Mouse (Mus musculus): ENCODE results near the gene Ubl4b. TPM values are rescaled to one million over a fixed set of nuclear protein-coding genes. Genes with fewer than 3 reads are reported as not detected.
A peak's percentile ranks its signal among the peaks of the same experiment; 100 is the strongest.

Ubl4b gene
- total RNA-seq, 2 experiments from 2014 or later = not detected

DNA sequence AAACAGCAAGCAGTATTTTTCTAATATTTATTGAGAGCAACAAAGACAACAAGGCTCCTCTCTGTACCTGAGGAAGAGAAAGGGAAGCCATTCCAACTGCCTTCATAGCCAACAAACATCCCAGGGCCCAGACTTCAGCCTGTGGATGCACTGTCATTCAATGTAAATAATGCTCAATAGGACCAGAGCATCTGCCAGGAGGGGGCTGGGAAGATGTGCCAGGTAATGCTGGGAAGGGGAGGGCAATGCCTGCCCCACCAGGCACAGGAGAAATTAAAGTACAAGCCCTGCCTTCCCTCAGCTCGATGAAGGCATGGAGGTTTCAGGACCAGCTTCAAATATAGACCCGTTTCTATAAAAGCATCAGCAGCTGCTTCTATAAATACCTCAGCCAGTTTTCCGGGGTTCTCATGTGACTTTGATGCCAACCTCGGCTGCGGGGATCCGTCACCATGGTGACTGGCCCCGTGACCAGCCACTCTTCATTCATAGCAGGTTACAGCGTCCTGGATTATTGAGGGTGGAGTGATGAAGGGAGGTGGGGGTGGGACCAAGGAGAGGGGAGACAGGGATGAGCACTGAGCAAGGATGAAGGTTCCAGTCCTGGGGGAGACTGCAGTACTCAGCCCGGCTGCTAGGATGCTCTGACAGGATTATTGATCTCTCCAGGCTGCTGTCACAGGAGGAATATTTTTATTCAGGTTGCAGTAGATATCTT, 26.3 kb downstream of the Ubl4b start:
- no peak for ATAC-seq (replicated peaks; ENCODE audit: poor library complexity)

DNA sequence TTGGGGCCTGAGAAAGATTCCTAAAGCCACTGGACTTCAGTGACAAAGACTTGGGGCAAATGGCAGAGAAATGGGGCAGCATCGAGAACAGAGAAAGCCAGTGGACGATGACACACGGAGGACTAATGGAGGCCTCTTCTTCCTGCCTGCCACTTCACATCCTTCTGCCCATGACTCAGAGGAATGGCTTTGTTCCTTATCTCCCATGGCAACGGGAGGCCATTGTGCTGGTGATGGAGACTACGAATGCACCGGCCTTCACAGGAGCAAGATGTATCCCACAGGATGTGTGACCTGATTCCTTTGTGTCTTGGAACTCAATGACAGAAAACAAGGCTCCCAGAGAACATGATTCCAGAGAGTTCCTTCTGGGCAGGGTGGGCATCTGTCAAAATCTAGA, 30.3 kb downstream of the Ubl4b start:
- ATAC-seq (replicated peaks; ENCODE audit: poor library complexity) = no peak

DNA sequence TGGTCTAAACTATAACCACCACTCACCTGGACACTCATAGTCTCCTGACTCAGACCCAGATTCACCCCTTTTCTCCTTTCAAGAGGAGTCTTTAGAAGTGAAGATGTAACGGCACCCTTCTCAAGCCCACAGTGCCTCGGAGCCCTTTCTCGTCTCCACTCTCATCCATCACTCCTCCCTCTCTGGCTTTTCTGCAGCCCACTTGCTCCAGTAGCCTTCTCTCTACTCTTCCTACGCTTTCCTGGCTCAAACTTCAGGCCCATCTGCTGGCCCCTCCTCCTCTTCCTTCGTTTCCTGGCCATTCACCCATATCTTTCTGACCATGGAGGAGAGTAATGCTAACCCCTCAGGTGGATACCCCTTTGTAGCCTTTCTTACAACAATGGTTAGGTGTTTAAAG, 33.9 kb downstream of the Ubl4b start:
- ATAC-seq (replicated peaks; ENCODE audit: poor library complexity) = no peak

DNA sequence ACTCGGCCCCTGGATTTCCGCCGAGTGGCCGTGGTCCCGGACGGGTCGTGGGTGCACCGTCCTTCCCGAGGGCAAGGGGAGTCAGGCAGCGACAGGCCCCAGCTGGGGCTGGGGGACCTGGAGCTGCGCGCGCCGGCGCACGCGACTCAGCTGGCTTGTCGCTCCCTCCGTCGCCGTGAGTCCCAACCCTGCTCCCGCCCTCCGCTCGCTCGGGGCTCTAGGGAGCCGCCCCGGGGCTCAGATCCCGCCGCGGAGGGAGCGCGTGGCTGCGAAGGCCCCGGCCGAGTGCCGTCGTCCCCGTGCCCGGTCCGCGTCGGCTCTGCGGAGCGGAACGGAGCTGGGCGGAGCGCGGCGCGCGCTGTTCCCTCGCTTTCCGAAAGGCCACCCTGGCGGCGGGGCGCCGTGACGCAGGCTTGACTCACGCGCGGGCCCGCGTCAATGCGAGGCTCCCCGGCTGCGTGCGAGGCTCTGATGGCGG, 37.2 kb downstream of the Ubl4b start, which contains the start of gene Slc6a17:
Gene Slc6a17 (minus strand): TSS at position 388 of the 478 bp plus-strand sequence.
- peak; percentile 54 for ATAC-seq (replicated peaks; ENCODE audit: poor library complexity)

DNA sequence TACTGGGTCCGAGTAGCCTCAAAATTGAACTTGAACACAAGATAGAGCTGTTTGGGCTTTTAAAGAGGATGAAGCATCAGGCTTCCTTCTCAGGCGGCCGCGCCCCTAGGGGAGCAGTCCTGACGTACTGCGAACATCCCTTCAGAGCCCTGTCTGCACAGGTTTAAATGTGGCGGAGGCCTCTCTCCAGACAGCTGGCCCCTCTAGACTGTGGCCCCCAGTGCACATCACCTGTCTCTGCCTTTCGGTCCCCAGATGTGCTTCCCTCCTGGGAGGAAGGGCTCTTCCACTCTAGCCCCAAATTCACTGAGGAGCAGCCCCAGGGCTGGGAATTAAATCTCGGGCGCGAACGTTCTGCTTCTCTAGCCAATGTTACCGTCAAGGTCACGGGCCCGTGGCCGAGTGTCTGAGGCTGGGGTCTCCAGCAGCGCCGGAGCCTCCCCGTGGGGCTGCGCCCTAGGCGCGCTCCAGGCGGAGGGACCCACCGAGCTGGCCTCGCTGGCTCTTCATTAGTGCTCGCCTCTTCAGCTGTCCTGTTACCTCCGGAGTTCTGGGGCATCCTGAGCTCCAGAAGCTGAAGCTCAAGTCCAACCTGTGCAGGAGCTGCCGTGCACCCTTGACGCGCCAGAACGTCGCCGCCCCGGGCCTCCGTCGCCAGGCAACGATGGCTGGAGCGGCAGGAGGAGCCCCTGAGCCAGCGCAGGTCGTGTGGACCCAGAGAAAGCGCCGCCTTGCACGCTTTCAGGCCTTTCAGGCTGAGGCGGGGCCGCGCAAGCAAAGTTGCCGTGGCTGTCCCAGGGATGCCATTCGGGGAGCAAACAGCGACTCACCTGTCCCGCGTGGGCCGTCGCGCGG, 37.9 kb downstream of the Ubl4b start:
- ATAC-seq (replicated peaks; ENCODE audit: poor library complexity) = no peak

DNA sequence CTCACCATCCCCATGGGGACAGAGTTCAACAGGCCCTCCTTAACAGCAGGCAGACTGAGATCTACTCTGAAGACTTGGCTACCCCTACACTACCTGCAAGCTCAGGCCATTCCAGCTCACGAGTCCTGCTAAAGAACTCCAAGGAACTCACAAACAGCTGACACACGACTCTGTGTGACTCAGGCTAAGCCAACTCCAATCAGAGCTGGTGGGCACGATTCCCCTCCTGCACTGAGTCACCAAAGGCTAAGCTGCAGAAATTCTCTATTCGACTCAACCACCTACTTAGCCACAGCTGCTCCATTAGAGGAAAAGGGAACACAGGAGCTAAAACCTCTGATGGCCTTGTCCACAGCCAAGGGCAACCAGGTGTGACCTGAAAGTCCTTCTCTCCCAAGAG, 38.9 kb downstream of the Ubl4b start:
- ATAC-seq (replicated peaks; ENCODE audit: poor library complexity) = no peak

DNA sequence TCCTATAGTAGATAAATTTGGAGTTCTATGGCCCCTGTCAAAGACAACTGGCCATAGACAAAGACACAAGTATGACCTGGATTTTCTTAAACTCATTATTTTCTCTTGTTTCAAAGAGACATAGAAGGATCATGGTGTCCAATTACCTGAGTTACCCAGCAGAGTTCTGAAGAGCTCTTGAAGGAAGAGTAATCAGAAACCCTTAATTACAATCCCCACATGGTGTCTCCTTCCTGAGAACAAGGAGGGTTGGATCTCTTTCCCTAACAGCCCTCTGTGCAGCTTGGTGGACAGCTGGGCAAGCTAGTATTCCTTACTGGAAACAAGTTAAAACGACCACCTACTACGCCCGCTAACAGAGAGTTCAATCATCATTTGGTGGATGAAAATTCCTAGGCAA, 43.5 kb downstream of the Ubl4b start:
- no peak for ATAC-seq (replicated peaks; ENCODE audit: poor library complexity)

DNA sequence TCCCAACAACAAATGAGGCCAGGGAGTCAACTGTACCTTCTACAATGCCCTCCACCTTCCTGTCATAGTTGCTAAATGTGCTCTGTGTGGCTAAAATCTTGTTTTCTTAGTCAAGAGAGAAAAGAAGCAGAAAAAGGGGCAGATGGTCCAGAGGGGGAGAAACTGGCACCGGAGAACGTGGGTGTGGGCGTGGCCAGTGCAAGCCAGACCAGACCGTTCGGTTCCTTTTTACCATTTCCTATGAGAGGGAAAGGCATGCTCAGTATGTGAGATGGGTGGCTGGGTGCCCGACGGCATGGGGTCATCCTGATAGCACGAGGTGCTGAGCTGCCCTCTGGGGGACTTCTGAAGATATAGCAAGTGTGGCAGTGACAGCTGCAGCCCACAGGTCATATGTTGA, 46.2 kb downstream of the Ubl4b start:
- ATAC-seq (replicated peaks; ENCODE audit: poor library complexity) = no peak

DNA sequence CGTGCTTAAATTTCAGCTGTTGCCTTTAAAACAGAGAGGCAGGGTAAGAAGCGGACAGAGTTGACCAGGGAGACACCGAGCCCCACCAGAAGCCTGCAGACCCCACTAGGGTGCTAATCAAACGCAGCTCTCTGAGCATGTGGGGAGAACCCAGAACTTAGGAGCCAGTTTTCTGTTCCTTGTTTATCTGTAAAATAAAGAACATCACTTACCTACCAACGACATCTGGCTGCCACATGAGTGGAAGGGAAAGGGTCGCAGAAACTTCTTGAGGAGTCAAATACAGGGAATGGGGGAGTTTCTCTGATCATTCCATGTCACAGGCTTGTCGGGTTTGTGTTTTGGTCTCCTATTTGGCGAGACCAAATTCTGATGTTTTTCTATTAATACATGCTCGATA, 46.9 kb downstream of the Ubl4b start:
- no peak for ATAC-seq (replicated peaks; ENCODE audit: poor library complexity)

DNA sequence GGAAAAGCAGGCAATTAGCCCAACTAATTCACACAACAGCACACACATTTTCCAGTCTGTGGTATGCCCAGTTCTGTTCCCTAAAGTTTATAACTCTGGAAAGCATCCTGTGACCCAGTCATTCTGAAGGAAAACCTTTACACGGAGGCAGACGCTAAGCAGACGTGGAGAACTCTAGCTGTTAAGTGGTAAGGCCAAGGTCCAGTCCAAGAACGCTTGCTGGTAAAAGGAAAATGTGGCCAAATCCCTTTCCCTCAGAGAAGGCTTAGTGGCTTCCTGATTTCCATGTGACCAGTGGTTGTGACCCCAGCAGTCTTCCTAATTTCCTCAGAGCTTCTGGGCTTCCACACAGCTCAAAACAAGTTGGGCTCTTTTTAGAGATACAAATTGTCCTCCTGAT, 48.3 kb downstream of the Ubl4b start:
- ATAC-seq (replicated peaks; ENCODE audit: poor library complexity) = no peak

DNA sequence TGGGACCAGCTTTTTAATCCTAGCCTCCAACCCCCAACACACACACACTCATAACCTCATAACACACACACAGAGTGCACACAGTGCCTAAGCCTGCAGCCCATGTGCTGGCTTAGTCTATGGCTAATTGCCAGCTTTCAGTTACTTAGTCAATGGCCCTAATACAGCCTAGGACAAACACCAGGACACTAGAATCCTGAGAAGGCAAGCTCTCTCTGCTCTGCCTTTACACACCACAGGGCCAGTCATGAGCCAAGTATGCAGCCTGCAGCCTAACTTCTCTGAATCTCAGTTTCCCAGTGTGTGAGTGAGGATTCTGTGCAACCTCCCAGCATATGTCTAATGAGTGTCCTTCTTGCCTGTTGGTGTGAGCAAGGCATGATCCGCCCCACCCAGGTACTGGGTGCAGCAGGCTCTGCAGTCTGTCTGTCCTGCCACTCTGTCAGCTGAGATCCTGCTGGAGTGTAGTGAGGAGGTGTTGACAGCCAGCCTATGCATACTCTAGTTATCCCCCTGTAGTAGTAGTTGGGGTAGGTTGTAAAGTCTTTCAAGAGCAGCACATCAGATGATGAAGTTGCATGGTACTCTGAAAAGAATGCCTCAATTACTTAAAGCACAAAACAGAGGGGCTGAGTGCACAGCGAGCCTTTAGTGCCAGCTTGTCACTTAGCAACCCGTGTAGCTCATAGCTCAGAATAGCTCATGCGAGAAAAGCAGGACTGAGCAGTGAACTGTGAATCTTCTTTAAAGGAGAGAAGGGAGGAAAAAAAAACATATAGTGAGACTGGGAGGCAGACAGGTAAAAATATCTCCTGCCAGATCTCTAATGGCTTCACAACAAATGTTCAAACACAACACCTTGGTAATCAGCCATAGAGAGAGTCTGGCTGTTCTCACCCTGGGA, 49.2 kb downstream of the Ubl4b start:
- no peak for ATAC-seq (replicated peaks; ENCODE audit: poor library complexity)

DNA sequence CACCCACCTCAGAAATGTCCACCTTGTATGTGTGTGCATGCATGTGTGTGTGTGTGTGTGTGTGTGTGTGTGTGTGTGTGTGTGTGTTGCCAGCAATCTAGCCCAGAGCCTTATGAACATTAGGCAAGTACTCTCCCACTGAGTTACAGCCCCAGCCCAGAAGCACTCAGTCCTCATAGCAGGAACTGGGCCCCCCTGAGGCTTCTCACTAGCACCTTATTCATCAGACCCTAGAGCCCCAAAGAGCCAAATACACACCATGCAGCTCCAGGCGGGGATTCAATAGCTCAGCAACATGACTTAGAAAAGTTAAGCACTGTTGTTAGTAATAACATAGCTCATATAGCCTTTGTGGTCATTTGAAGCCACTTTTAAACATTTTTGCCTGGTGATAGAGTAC, 50.3 kb downstream of the Ubl4b start:
- no peak for ATAC-seq (replicated peaks; ENCODE audit: poor library complexity)

DNA sequence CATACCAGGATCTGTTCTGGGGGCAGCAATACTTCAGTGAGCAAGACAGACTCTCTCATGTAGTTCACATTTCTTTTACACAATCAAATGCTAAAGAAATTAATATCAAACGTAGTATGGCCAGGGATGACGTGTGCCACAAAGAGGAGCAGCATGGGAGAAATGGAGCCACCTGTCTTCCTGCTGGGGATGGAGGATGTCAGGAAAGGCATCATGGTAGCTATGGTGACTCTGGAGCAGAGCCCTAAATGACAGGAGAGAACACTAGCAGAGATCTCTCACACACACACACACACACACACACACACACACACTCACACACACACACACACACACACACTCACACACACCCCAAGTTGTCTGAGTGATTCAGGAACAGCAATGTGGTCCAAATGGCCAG, 51.2 kb downstream of the Ubl4b start:
- ATAC-seq (replicated peaks; ENCODE audit: poor library complexity) = no peak

Other genes starting within 250 kb of the Ubl4b start
- gene Rbm15, start 221.4 kb downstream of the Ubl4b start, total RNA-seq (2015) = 49.5 and 50.0 TPM in 2 replicates
- 31.2 and 33.9 TPM in 2 replicates for gene Rbm15, start 221.4 kb downstream of the Ubl4b start, total RNA-seq (2017)
- gene Kcnc4, start 95.5 kb downstream of the Ubl4b start, total RNA-seq (2015) = not detected in 2 replicates
- not detected in 2 replicates for gene Kcnc4, start 95.5 kb downstream of the Ubl4b start, total RNA-seq (2017)
- not detected in 2 replicates for gene Slc6a17, start 37.1 kb downstream of the Ubl4b start, total RNA-seq (2015)
- not detected in 2 replicates for gene Slc6a17, start 37.1 kb downstream of the Ubl4b start, total RNA-seq (2017)
- gene Alx3, start 40.0 kb upstream of the Ubl4b start, total RNA-seq (2015) = not detected in 2 replicates
- gene Alx3, start 40.0 kb upstream of the Ubl4b start, total RNA-seq (2017) = not detected in 2 replicates
- gene Gm10961, start 76.2 kb upstream of the Ubl4b start, total RNA-seq (2015) = not detected in 2 replicates
- gene Gm10961, start 76.2 kb upstream of the Ubl4b start, total RNA-seq (2017) = not detected in 2 replicates
- gene Strip1, start 76.6 kb upstream of the Ubl4b start, total RNA-seq (2015) = 18.5 and 19.7 TPM in 2 replicates
- 18.5 and 26.1 TPM in 2 replicates for gene Strip1, start 76.6 kb upstream of the Ubl4b start, total RNA-seq (2017)
- 82.8 and 84.9 TPM in 2 replicates for gene Ahcyl1, start 141.5 kb upstream of the Ubl4b start, total RNA-seq (2015)
- gene Ahcyl1, start 141.5 kb upstream of the Ubl4b start, total RNA-seq (2017) = 42.3 and 73.4 TPM in 2 replicates
- 2.2 and 4.8 TPM in 2 replicates for gene Csf1, start 205.4 kb upstream of the Ubl4b start, total RNA-seq (2015)
- gene Csf1, start 205.4 kb upstream of the Ubl4b start, total RNA-seq (2017) = 1.5 and 4.6 TPM in 2 replicates

Data from megakaryocyte progenitor cell, adult 5-6 weeks (primary cell).